Mouse (Mus musculus) myocyte (in vitro differentiated cells): ENCODE measurements around the gene Gm17359. TPM values are rescaled to one million over a fixed set of nuclear protein-coding genes. Genes with fewer than 3 reads are reported as not detected.

Experiments
- H3K27me3 ChIP-seq: one replicate; pipeline ENCODE4 v1.6.1; 2011; ENCODE audit not compliant: control insufficient read depth, insufficient read depth, insufficient read length
- H3K36me3 ChIP-seq: one replicate; pipeline ENCODE4 v1.6.1; 2011; ENCODE audit not compliant: control insufficient read depth, insufficient read depth
- H3K4me2 ChIP-seq: one replicate; pipeline ENCODE4 v1.6.1; 2011; ENCODE audit warnings: low read depth, control low read depth
- H3K4me3 ChIP-seq: one replicate; pipeline ENCODE4 v1.5.1; 2011; ENCODE audit warnings: mild to moderate bottlenecking, control low read depth, moderate library complexity
- H3K79me2 ChIP-seq: one replicate; pipeline ENCODE4 v1.6.1; 2011; ENCODE audit not compliant: control insufficient read depth, insufficient read depth
- H3ac ChIP-seq: one replicate; pipeline ENCODE4 v1.6.1; 2011; ENCODE audit not compliant: control insufficient read depth, insufficient read length
- CEBPB ChIP-seq: IDR thresholded peaks from 2 replicates; pipeline ENCODE4 v1.6.1; 2011; ENCODE audit warnings: mild to moderate bottlenecking, moderate library complexity; ENCODE audit not compliant: poor library complexity, insufficient read depth, severe bottlenecking
- E2F4 ChIP-seq: IDR thresholded peaks from one replicate; pipeline ENCODE4 v1.6.1; 2011; ENCODE audit warnings: mild to moderate bottlenecking, control low read depth, moderate library complexity; ENCODE audit not compliant: insufficient read depth
- MAX ChIP-seq: IDR thresholded peaks from one replicate; pipeline ENCODE4 v1.6.1; 2011; ENCODE audit warnings: low read depth, mild to moderate bottlenecking, control low read depth
- MYOD1 ChIP-seq, 3 experiments: IDR thresholded peaks; one replicate each; pipeline ENCODE4 v1.6.1; 2011; ENCODE audit warnings: control low read depth in 2 of 3, low read depth in 2 of 3, mild to moderate bottlenecking in 2 of 3, moderate library complexity in 1 of 3; ENCODE audit not compliant: insufficient read length in 2 of 3, control insufficient read depth in 1 of 3
- MYOG ChIP-seq, 3 experiments: IDR thresholded peaks; one replicate each; pipeline ENCODE4 v1.6.1; 2011; ENCODE audit warnings: control low read depth in 2 of 3, low read depth in 2 of 3, mild to moderate bottlenecking in 2 of 3; ENCODE audit not compliant: insufficient read length in 2 of 3, control insufficient read depth in 1 of 3, insufficient read depth in 1 of 3
- POLR2A ChIP-seq: IDR thresholded peaks from one replicate; pipeline ENCODE4 v1.6.1; 2011; ENCODE audit warnings: low read depth, mild to moderate bottlenecking, control low read depth, moderate library complexity; ENCODE audit not compliant: insufficient read length
- POLR2AphosphoS2 ChIP-seq: IDR thresholded peaks from one replicate; pipeline ENCODE4 v1.6.1; 2011; ENCODE audit warnings: low read depth, control low read depth; ENCODE audit not compliant: insufficient read length
- REST ChIP-seq: IDR thresholded peaks from one replicate; pipeline ENCODE4 v1.6.1; 2011; ENCODE audit warnings: mild to moderate bottlenecking, control low read depth, moderate library complexity; ENCODE audit not compliant: insufficient read depth, insufficient read length
- SRF ChIP-seq: IDR thresholded peaks from one replicate; pipeline ENCODE4 v1.6.1; 2011; ENCODE audit warnings: low read depth; ENCODE audit not compliant: control insufficient read depth, insufficient read length
- TCF12 ChIP-seq: IDR thresholded peaks from one replicate; pipeline ENCODE4 v1.6.1; 2011; ENCODE audit warnings: mild to moderate bottlenecking, control low read depth; ENCODE audit not compliant: poor library complexity, insufficient read depth, severe bottlenecking
- TCF3 ChIP-seq: IDR thresholded peaks from one replicate; pipeline ENCODE4 v1.6.1; 2011; ENCODE audit warnings: low read depth, control low read depth; ENCODE audit not compliant: insufficient read length
- USF1 ChIP-seq: IDR thresholded peaks from one replicate; pipeline ENCODE4 v1.6.1; 2011; ENCODE audit warnings: low read depth, mild to moderate bottlenecking, control low read depth, moderate library complexity
- polyA plus RNA-seq: library from polyadenylated mRNA; unstranded; fragments of >200 nt; fragmentation: generic; extraction: Trizol; gene quantifications from one replicate; pipeline ENCODE4 v1.2.1, GENCODE M21; 2012; ENCODE audit warnings: missing spikeins

The Gm17359 gene
- polyA plus RNA-seq, 1 experiment: not detected

DNA sequence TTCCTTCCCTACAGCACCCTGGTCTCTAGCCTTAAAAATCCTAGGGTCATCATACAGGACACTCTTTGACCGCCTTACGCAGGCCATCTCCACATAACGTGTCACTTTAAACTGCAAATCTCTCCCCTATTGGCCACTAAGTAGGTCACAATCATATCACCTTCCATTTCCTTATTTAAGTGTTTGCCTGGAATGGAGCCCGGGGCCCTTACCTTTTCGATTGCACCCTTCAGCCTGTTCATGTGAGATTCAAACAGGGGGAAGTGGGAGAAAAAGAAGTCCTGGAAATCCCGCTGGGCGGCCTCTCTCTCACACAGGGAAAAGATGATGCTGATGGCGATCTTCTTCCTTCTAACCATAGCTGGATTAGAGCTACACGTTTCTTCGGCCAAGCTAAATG is 156.6 kb downstream of the Gm17359 start:
- H3K79me2 ChIP-seq: no peaks in the 10 kb centered on the region
- H3K36me3 ChIP-seq: peaks cover 12% of the 10 kb centered on the region
- no peaks in the 10 kb centered on the region for H3K27me3 ChIP-seq
- TF ChIP-seq TCF3 (no peak), POLR2A (no peak), CEBPB (no peak), MAX (no peak), REST (no peak), MYOD1 (IDR thresholded peaks at IDR 0.05; ENCODE audit: control insufficient read depth in 1 of 3, insufficient read length in 2 of 3, low read depth in 2 of 3) (no peak), MYOG (IDR thresholded peaks at IDR 0.05; ENCODE audit: control insufficient read depth in 1 of 3, insufficient read depth in 1 of 3, insufficient read length in 2 of 3, low read depth in 2 of 3) (no peak), USF1 (no peak), SRF (no peak), POLR2AphosphoS2 (no peak), TCF12 (no peak), E2F4 (no peak)
- H3K4me2 ChIP-seq: no peak overlapping the region
- no peak overlapping the region for H3ac ChIP-seq
- no peak overlapping the region for H3K4me3 ChIP-seq

DNA sequence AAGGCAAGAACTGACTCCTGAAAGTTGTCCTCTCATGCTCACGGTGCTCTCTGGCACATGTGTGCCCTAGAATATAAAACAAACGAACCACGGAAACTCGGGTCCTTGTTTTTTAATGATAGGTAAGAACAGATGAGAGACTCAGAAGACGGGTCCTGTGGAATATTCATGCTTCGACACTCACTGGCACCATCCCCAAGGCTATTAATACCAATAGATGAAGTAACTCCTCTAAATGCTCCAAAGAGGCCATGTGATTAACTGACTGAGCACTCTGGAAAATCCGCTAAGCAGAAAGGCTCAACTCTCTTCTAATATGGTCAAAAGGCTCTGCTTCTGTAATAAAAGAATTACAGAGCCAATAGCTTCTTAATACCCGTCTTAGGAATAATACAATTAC is 157.6 kb downstream of the Gm17359 start:
- Histone ChIP-seq H3K4me2 (no peak overlapping the region), H3K79me2 (no peaks in the 10 kb centered on the region), H3K27me3 (no peaks in the 10 kb centered on the region), H3K4me3 (no peak overlapping the region), H3ac (no peak overlapping the region), H3K36me3 (peaks cover 11% of the 10 kb centered on the region)
- no peak for TF ChIP-seq TCF12
- TF ChIP-seq USF1: no peak
- no peak for TF ChIP-seq E2F4
- TF ChIP-seq CEBPB: no peak
- TF ChIP-seq MYOD1 (IDR thresholded peaks at IDR 0.05; ENCODE audit: control insufficient read depth in 1 of 3, insufficient read length in 2 of 3, low read depth in 2 of 3): no peak
- TF ChIP-seq REST: no peak
- no peak for TF ChIP-seq TCF3
- no peak for TF ChIP-seq POLR2AphosphoS2
- TF ChIP-seq POLR2A: no peak
- no peak for TF ChIP-seq MAX
- no peak for TF ChIP-seq SRF
- TF ChIP-seq MYOG (IDR thresholded peaks at IDR 0.05; ENCODE audit: control insufficient read depth in 1 of 3, insufficient read depth in 1 of 3, insufficient read length in 2 of 3, low read depth in 2 of 3): no peak

DNA sequence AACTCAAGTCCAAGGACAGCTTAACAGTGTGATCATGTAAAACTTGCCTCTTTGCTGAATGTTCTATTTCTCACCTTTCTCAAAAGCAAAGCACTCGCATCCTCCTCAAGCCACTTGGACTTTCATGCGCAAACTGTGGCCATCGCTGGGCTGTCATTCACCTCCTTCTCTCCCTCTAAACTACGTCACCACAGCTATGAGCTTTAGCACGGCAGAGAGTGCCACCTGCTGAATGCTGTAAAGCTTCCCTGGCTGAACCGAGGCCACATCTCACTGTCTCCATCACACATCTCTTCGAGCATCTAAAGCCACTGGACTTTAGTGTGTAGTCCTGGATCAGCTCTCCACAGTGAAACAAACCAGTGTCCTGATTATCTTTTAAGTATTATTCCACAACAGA is 158.7 kb downstream of the Gm17359 start:
- no peaks in the 10 kb centered on the region for H3K79me2 ChIP-seq
- H3K4me2 ChIP-seq: no peak overlapping the region
- H3K36me3 ChIP-seq: peaks cover 17% of the 10 kb centered on the region
- H3K4me3 ChIP-seq: no peak overlapping the region
- H3ac ChIP-seq: no peak overlapping the region
- no peaks in the 10 kb centered on the region for H3K27me3 ChIP-seq
- TF ChIP-seq MYOG (IDR thresholded peaks at IDR 0.05; ENCODE audit: control insufficient read depth in 1 of 3, insufficient read depth in 1 of 3, insufficient read length in 2 of 3, low read depth in 2 of 3) (no peak), MAX (no peak), USF1 (no peak), E2F4 (no peak), POLR2AphosphoS2 (no peak), TCF3 (no peak), POLR2A (no peak), MYOD1 (IDR thresholded peaks at IDR 0.05; ENCODE audit: control insufficient read depth in 1 of 3, insufficient read length in 2 of 3, low read depth in 2 of 3) (no peak), REST (no peak), SRF (no peak), TCF12 (no peak), CEBPB (no peak)

DNA sequence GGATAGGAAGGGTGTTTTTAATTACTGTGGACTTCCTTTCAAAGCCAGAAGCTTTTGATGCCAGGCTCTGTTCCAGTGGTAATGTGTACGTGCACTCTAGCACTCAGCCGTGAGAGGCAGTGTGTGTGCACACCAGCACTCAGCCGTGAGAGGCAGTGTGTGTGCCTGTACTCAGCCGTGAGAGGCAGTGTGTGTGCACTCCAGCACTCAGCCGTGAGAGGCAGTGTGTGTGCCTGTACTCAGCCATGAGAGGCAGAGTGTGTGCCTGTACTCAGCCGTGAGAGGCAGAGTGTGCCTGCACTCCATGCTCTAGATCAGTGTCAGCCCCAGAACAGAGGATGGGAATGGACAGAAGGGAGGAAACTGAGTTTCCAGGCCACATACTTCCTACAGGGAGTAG is 160.2 kb downstream of the Gm17359 start:
- TF ChIP-seq TCF12: no peak
- no peak for TF ChIP-seq REST
- TF ChIP-seq TCF3: no peak
- TF ChIP-seq E2F4: no peak
- TF ChIP-seq MAX: no peak
- no peak for TF ChIP-seq CEBPB
- TF ChIP-seq USF1: no peak
- no peak for TF ChIP-seq POLR2A
- Histone ChIP-seq H3K36me3 (peaks cover 26% of the 10 kb centered on the region), H3ac (no peak overlapping the region), H3K4me2 (no peak overlapping the region), H3K79me2 (no peaks in the 10 kb centered on the region), H3K4me3 (no peak overlapping the region), H3K27me3 (no peaks in the 10 kb centered on the region)

DNA sequence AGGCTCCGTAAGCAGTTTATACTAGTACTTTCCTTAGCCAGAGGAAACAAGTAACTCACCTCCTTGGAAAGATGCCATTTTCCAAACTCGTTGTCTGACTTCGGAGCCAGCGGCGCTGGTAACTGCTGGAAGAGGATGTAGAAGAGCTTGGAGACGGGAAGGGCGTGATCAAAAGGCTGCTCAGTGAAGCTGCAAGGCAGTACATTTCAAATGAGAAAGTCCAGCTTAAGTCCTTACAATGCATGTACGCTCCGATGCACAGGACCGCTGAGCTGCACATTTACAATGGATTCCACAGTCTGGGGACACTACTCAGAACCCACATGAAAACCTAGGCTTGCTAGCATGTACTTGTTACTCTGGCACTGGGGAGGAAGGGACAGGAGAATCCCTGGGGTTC is 163.8 kb downstream of the Gm17359 start:
- H3K4me2 ChIP-seq: no peak overlapping the region

More for the DNA sequence above, 163.8 kb downstream of the Gm17359 start:
- peaks cover 19% of the 10 kb centered on the region for H3K36me3 ChIP-seq
- no peak overlapping the region for H3ac ChIP-seq
- TF ChIP-seq MYOD1 (IDR thresholded peaks at IDR 0.05; ENCODE audit: control insufficient read depth in 1 of 3, insufficient read length in 2 of 3, low read depth in 2 of 3) (no peak), TCF3 (no peak), POLR2AphosphoS2 (no peak), MAX (no peak)
- H3K79me2 ChIP-seq: no peaks in the 10 kb centered on the region
- no peak overlapping the region for H3K4me3 ChIP-seq
- no peaks in the 10 kb centered on the region for H3K27me3 ChIP-seq
